Mouse (Mus musculus) neural tube, embryonic 12.5 days (tissue): ENCODE measurements around the gene Atp13a3. TPM values are rescaled to one million over a fixed set of nuclear protein-coding genes. Genes with fewer than 3 reads are reported as not detected.

Experiments used
- ATAC-seq: fragments of 200-750 bp; cut with Nextera tagmentation; 2 replicates; pipeline ENCODE4 v1.8.0; 2017; ENCODE audit warnings: low read depth, mild to moderate bottlenecking, moderate TSS enrichment, moderate library complexity; ENCODE audit not compliant: low FRiP score
- H3K27ac ChIP-seq: fragments of 300-500 bp; sonication (generic); 2 replicates; pipeline ENCODE4 v1.5.1; 2016
- H3K27me3 ChIP-seq: fragments of 300-500 bp; sonication (generic); replicated peaks from 2 replicates; pipeline ENCODE4 v1.6.1; 2016; ENCODE audit warnings: mild to moderate bottlenecking
- H3K36me3 ChIP-seq: fragments of 300-500 bp; sonication (generic); 2 replicates; pipeline ENCODE4 v1.6.1; 2016; ENCODE audit warnings: mild to moderate bottlenecking
- H3K4me1 ChIP-seq: fragments of 300-500 bp; sonication (generic); 2 replicates; pipeline ENCODE4 v1.6.1; 2016
- H3K4me2 ChIP-seq: fragments of 300-500 bp; sonication (generic); replicated peaks from 2 replicates; pipeline ENCODE4 v1.6.1; 2016; ENCODE audit warnings: mild to moderate bottlenecking
- H3K4me3 ChIP-seq: fragments of 300-500 bp; sonication (generic); 2 replicates; pipeline ENCODE4 v1.5.1; 2016
- H3K9ac ChIP-seq: fragments of 300-500 bp; sonication (generic); 2 replicates; pipeline ENCODE4 v1.6.1; 2016; ENCODE audit warnings: mild to moderate bottlenecking
- H3K9me3 ChIP-seq: fragments of 300-500 bp; sonication (generic); 2 replicates; pipeline ENCODE4 v1.6.1; 2016; ENCODE audit warnings: mild to moderate bottlenecking
- WGBS: fragments of 180-500 bp; shearing (Covaris S2); methylation state at CpG from one replicate; pipeline ENCODE4 v1.1.7; 2016; 5-methylcytosine and 5-hydroxymethylcytosine counted together
- polyA plus RNA-seq: library from polyadenylated mRNA; unstranded; fragments of >200 nt; fragmentation: Nextera tagmentation; extraction: Ambion mirVana; gene quantifications from 2 replicates; pipeline ENCODE4 v1.2.1, GENCODE M21; 2016

Gene Atp13a3
- polyA plus RNA-seq, 1 experiment from 2014 or later, result 13.3 TPM

DNA sequence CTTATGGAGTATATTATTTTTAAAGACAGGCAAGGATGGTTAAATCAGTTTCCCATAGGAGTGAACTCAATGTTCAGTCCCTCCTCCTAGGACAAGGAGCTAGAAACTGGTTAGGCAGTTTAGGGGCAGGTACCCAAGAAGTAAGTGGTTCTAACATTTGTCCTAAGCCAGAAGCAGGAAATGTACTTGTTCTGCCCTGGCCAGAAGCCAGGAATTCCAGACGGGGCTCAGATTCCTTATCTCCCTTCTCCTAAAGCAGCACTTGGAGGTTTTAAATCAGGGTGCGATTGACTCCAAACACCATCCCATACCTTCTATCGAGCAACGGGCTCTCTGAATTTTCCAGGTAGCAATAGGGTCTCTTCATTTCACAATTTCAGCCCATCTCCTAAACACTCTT, 29.6 kb upstream of the Atp13a3 start:
- H3K9me3 ChIP-seq, result no peaks in the 10 kb centered on the region
- H3K27ac ChIP-seq, result no peak overlapping the region
- no peak overlapping the region for H3K9ac ChIP-seq
- no peak overlapping the region for H3K4me3 ChIP-seq
- WGBS, result 77% methylated on average over 4 of the region's 4 CpGs
- no peaks in the 10 kb centered on the region for H3K27me3 ChIP-seq
- no peaks in the 10 kb centered on the region for H3K4me1 ChIP-seq
- no peak overlapping the region for H3K4me2 ChIP-seq
- ATAC-seq, result no peak
- H3K36me3 ChIP-seq, result no peaks in the 10 kb centered on the region

DNA sequence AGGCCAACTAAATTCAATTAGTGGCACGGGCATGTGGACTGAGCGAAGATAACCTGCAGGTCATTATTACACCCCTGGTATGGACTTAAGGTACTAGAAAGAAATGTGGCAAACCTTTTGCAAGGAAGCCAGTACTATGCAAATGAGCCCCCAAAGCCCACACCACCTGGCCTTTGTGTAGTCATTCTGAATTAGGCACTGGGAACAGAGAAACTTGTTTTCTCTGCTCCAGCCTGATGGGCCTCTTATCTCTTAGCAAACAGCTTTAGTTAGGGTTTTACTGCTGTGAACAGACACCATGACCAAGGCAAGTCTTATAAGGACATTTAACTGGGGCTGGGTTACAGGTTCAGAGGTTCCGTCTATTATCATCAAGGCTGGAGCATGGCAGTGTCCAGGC, 27.4 kb upstream of the Atp13a3 start:
- H3K27ac ChIP-seq, result no peak overlapping the region
- 93% methylated on average over 3 of the region's 3 CpGs for WGBS
- no peak for ATAC-seq
- H3K27me3 ChIP-seq, result no peaks in the 10 kb centered on the region
- no peaks in the 10 kb centered on the region for H3K9me3 ChIP-seq
- H3K9ac ChIP-seq, result no peak overlapping the region
- no peaks in the 10 kb centered on the region for H3K4me1 ChIP-seq
- H3K36me3 ChIP-seq, result no peaks in the 10 kb centered on the region
- no peak overlapping the region for H3K4me2 ChIP-seq
- no peak overlapping the region for H3K4me3 ChIP-seq

GRCm38 (mm10) chr16:30432111-30432510, 26.3 kb upstream of the Atp13a3 start:
- H3K4me2 ChIP-seq, result no peak overlapping the region
- no peaks in the 10 kb centered on the region for H3K9me3 ChIP-seq
- no peak overlapping the region for H3K9ac ChIP-seq
- no peaks in the 10 kb centered on the region for H3K4me1 ChIP-seq
- H3K4me3 ChIP-seq, result no peak overlapping the region
- no peaks in the 10 kb centered on the region for H3K36me3 ChIP-seq
- no peaks in the 10 kb centered on the region for H3K27me3 ChIP-seq
- H3K27ac ChIP-seq, result no peak overlapping the region
- ATAC-seq, result no peak
- WGBS, result 91% methylated on average over 2 of the region's 2 CpGs

DNA sequence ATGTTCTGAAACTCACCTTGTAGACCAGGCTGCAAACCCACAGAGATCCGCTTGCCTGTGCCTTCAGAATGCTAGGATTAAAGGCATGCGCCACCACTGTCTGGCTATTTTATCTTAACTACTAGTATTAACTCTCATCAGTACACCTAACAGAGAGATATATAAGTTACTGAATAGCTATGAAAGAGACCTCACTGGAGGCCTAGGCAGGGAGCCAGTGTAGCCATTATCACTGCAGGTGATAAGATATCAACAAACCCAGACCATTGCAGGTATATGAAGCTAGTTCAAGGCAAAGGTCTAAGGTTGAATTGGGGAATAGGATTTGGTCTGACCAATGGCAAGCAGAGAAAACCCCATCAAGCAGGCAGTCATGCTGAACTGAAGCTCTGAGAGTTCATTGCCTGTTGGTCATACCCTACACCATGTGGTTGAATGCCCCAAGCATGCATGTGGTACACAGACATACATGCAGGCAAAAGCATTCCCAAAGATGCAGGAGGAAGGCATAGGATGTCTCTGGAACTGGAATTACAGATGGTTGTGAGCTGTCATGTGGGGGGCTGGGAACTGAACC, 24.8 kb upstream of the Atp13a3 start:
- Histone ChIP-seq H3K27ac (no peak overlapping the region), H3K4me3 (no peak overlapping the region), H3K36me3 (no peaks in the 10 kb centered on the region), H3K4me2 (no peak overlapping the region), H3K9me3 (no peaks in the 10 kb centered on the region), H3K4me1 (no peaks in the 10 kb centered on the region), H3K27me3 (no peaks in the 10 kb centered on the region), H3K9ac (no peak overlapping the region)
- ATAC-seq, result no peak
- WGBS, result 99% methylated on average over 2 of the region's 2 CpGs

DNA sequence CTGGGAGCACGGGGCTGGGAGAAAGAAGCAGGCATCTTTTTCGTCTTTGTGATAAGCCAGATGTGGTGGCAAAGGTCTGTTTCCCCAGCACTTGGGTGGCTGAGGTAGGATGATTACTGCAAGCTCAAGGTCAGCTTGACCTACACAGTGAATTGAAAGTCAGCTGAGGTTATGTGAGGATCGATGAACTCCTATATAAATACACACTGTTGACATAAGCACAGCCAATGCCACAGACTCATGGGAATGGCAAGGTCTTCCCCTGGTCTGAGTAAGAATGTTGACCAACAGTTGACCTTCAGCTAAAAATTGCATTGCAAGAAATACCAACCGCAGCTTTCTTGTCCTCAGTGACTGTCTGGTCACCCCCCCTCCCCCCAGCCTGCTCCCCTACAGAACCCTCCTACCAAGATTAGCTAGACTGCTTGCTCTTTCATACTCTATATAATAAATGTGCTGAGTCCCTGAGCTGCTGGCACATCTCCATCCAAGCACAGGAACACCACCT, 23.0 kb upstream of the Atp13a3 start:
- WGBS, result 90% methylated on average over 4 of the region's 4 CpGs
- ATAC-seq, result no peak
- no peaks in the 10 kb centered on the region for H3K36me3 ChIP-seq
- H3K9me3 ChIP-seq, result no peaks in the 10 kb centered on the region
- no peaks in the 10 kb centered on the region for H3K4me1 ChIP-seq
- H3K27ac ChIP-seq, result no peak overlapping the region
- H3K4me2 ChIP-seq, result no peak overlapping the region
- no peak overlapping the region for H3K9ac ChIP-seq
- no peaks in the 10 kb centered on the region for H3K27me3 ChIP-seq
- H3K4me3 ChIP-seq, result no peak overlapping the region

- no peaks in the 10 kb centered on the region for H3K4me1 ChIP-seq
- no peak for ATAC-seq
- no peak overlapping the region for H3K4me2 ChIP-seq
- H3K36me3 ChIP-seq, result no peaks in the 10 kb centered on the region
- no peak overlapping the region for H3K4me3 ChIP-seq
- H3K9me3 ChIP-seq, result no peaks in the 10 kb centered on the region
- no peak overlapping the region for H3K27ac ChIP-seq
- no peak overlapping the region for H3K9ac ChIP-seq
- H3K27me3 ChIP-seq, result no peaks in the 10 kb centered on the region
- 80% methylated on average over 4 of the region's 4 CpGs for WGBS
These were observed 21.7 kb upstream of the Atp13a3 start for GRCm38 (mm10) chr16:30427466-30427865.

- no peak overlapping the region for H3K4me2 ChIP-seq
These were observed 21.2 kb upstream of the Atp13a3 start for GRCm38 (mm10) chr16:30427003-30427402.

GRCm38 (mm10) chr16:30425980-30426379, 20.2 kb upstream of the Atp13a3 start:
- Histone ChIP-seq H3K4me3 (no peak overlapping the region), H3K36me3 (no peaks in the 10 kb centered on the region), H3K4me1 (no peaks in the 10 kb centered on the region), H3K4me2 (no peak overlapping the region), H3K27ac (no peak overlapping the region), H3K9me3 (no peaks in the 10 kb centered on the region), H3K9ac (no peak overlapping the region), H3K27me3 (no peaks in the 10 kb centered on the region)
- WGBS, result 86% methylated on average over 1 of the region's 1 CpGs
- ATAC-seq, result no peak

More at GRCm38 (mm10) chr16:30427003-30427402, 21.2 kb upstream of the Atp13a3 start:
- H3K27me3 ChIP-seq, result no peaks in the 10 kb centered on the region
- no peak overlapping the region for H3K4me3 ChIP-seq
- no peaks in the 10 kb centered on the region for H3K36me3 ChIP-seq
- no peaks in the 10 kb centered on the region for H3K9me3 ChIP-seq
- H3K4me1 ChIP-seq, result no peaks in the 10 kb centered on the region
- WGBS, result 80% methylated on average over 5 of the region's 5 CpGs
- ATAC-seq, result no peak
- no peak overlapping the region for H3K9ac ChIP-seq
- no peak overlapping the region for H3K27ac ChIP-seq

DNA sequence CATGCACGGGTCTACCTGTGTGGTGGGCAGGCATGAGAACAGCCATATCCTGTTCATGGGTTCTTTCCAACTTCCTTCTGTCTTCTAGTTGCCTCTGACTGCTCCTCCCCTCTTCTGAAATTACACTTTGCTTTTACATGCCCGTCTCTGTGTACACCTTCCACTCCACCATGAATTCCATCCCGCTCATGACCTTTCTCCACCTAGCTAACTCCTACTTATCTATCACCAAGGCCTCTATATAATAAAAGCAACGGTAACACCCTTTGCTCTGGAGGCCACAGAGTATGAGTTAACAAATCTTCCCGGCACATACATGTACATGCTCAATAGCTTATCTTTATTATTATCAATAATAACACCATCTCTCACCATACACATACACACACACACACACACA, 18.3 kb upstream of the Atp13a3 start:
- ATAC-seq, result no peak
- Histone ChIP-seq H3K4me2 (no peak overlapping the region), H3K4me3 (no peak overlapping the region), H3K27me3 (no peaks in the 10 kb centered on the region), H3K9me3 (no peaks in the 10 kb centered on the region), H3K36me3 (no peaks in the 10 kb centered on the region), H3K9ac (no peak overlapping the region), H3K4me1 (no peaks in the 10 kb centered on the region), H3K27ac (no peak overlapping the region)
- WGBS, result 89% methylated on average over 5 of the region's 5 CpGs

GRCm38 (mm10) chr16:30416707-30417106, 10.9 kb upstream of the Atp13a3 start:
- Histone ChIP-seq H3K9me3 (no peaks in the 10 kb centered on the region), H3K27ac (no peak overlapping the region), H3K9ac (no peak overlapping the region), H3K27me3 (no peaks in the 10 kb centered on the region), H3K4me2 (no peak overlapping the region), H3K4me3 (no peak overlapping the region), H3K36me3 (no peaks in the 10 kb centered on the region), H3K4me1 (no peaks in the 10 kb centered on the region)
- 88% methylated on average over 2 of the region's 2 CpGs for WGBS
- no peak for ATAC-seq

- Histone ChIP-seq H3K9me3 (no peaks in the 10 kb centered on the region), H3K4me3 (no peak overlapping the region), H3K4me2 (no peak overlapping the region), H3K27ac (no peak overlapping the region), H3K4me1 (no peaks in the 10 kb centered on the region), H3K27me3 (no peaks in the 10 kb centered on the region), H3K36me3 (no peaks in the 10 kb centered on the region), H3K9ac (no peak overlapping the region)
- 85% methylated on average over 5 of the region's 5 CpGs for WGBS
- ATAC-seq, result no peak
These were observed 10.5 kb upstream of the Atp13a3 start for GRCm38 (mm10) chr16:30416284-30416683.

- no peak overlapping the region for H3K9ac ChIP-seq
- WGBS, result 85% methylated on average over 3 of the region's 3 CpGs
These were observed 6.9 kb upstream of the Atp13a3 start for GRCm38 (mm10) chr16:30412680-30413079.

DNA sequence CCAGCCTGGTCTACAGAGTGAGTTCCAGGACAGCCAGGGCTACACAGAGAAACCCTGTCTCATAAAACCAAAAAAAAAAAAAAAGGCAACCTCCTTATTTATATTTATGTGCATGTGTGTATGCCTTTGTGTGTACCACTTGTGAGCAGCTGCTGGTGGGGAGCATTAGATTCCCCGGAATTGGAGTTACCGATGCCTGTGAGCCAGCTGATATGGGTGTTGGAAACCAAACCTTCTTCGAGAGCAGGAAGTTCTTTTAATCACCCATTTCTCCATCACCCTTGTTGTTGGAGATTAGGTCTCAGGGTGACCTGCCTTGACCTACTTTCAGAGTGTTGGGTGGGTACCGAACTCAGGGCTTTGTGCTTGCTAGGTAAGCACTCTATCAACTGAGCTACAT, 5.1 kb upstream of the Atp13a3 start:
- WGBS, result 91% methylated on average over 4 of the region's 4 CpGs
- ATAC-seq, result no peak

More at GRCm38 (mm10) chr16:30412680-30413079, 6.9 kb upstream of the Atp13a3 start:
- H3K27ac ChIP-seq, result no peak overlapping the region
- ATAC-seq, result no peak
- H3K4me1 ChIP-seq, result no peaks in the 10 kb centered on the region
- no peak overlapping the region for H3K4me2 ChIP-seq
- H3K4me3 ChIP-seq, result no peak overlapping the region
- no peaks in the 10 kb centered on the region for H3K36me3 ChIP-seq
- H3K27me3 ChIP-seq, result no peaks in the 10 kb centered on the region
- no peaks in the 10 kb centered on the region for H3K9me3 ChIP-seq

More for the DNA sequence above, 5.1 kb upstream of the Atp13a3 start:
- no peak overlapping the region for H3K9ac ChIP-seq
- H3K4me3 ChIP-seq, result no peak overlapping the region
- no peaks in the 10 kb centered on the region for H3K27me3 ChIP-seq
- H3K9me3 ChIP-seq, result no peaks in the 10 kb centered on the region
- no peaks in the 10 kb centered on the region for H3K4me1 ChIP-seq
- H3K36me3 ChIP-seq, result no peaks in the 10 kb centered on the region
- H3K4me2 ChIP-seq, result no peak overlapping the region
- H3K27ac ChIP-seq, result no peak overlapping the region
